Mouse (Mus musculus) megakaryocyte, adult 5-6 weeks (primary cell): Measurements from ENCODE around the gene Trpc7. TPM values are rescaled to one million over a fixed set of nuclear protein-coding genes. Genes with fewer than 3 reads are reported as not detected.

Experiments
- ATAC-seq: 2 replicates; pipeline ENCODE4 v1.8.0; 2016; ENCODE audit warnings: mild to moderate bottlenecking, inconsistent platforms; ENCODE audit not compliant: poor library complexity, severe bottlenecking
- total RNA-seq, 2 experiments: library from RNA; stranded (forward) in 1 of 2; stranded (reverse) in 1 of 2; fragments of 153-499, 151-499 nt in 1 of 2; fragments of 221-1000, 200-1000 nt in 1 of 2; gene quantifications; 2 replicates each; pipeline versions ENCODE4 v1.2.3 to v1.2.4; 2015 to 2017

The Trpc7 gene
- total RNA-seq (2015) = not detected in 2 replicates
- not detected in 2 replicates for total RNA-seq (2017)

DNA sequence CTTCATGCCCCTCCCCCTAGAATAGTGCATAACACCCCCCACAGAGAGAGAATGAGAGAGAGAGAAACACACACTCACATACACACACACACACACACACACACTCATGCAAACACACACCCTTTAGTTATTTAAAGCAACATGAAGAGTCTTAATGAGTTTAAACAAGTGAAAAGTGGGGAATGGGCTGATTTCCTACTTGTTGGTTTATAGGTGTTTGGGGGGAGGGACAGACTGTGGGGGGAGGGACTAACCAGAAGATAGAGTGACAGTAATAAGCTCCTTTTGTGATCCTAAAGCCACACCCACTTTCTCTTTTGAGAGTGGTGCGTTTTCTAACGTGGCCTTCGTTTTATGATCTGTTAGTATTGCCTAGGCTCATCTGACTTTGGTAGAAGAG is at the start of gene Trpc7:
Trpc7 (minus strand) TSS at position 101 of the 400 bp plus-strand sequence.
- ATAC-seq = no peak

DNA sequence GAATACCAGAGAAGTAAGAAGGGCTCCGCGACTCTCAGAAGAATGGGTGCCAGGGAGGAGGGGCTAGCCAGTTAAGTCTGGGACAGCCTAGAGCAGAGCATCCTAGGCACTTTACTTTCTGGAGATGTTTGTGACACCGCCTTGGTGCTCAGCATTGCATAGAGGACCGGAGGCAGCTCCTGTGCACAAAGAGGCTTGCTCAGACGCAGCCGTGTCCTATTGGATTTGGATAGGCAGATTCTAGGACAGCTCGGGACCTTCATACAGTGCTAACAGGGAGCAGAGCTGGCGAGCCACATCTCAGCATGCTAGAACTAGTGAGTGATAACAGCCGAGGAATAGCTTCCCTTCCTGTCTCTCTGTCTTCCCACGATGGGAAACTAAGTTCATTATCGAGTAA is 43.5 kb upstream of the Trpc7 start:
- ATAC-seq = no peak

- ATAC-seq = no peak
These were observed 38.2 kb upstream of the Trpc7 start for GRCm38 (mm10) chr13:56933832-56934510.

DNA sequence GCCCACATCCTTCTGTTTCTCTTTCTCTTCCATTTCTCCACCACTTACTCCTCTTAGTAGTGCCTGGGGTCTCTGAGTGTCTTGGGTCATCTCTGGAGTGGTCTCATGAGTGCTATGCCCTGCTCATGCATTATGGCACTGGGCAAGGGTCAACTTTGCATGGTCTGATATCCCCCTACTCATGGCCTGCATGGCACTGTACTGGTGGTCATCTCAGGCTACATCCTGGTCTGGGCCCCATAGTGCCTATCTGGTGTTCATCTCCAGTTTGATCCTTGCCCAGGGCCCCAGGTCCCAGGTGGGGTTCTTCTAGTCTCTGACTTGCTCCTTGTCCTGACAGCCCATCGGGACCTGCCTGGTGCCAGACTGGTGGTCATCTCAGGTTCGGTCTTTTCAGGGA is 34.6 kb upstream of the Trpc7 start:
- no peak for ATAC-seq

- no peak for ATAC-seq
These were observed 27.2 kb upstream of the Trpc7 start for GRCm38 (mm10) chr13:56922976-56923375.

- no peak for ATAC-seq
These were observed 25.5 kb upstream of the Trpc7 start for GRCm38 (mm10) chr13:56921251-56921650.

DNA sequence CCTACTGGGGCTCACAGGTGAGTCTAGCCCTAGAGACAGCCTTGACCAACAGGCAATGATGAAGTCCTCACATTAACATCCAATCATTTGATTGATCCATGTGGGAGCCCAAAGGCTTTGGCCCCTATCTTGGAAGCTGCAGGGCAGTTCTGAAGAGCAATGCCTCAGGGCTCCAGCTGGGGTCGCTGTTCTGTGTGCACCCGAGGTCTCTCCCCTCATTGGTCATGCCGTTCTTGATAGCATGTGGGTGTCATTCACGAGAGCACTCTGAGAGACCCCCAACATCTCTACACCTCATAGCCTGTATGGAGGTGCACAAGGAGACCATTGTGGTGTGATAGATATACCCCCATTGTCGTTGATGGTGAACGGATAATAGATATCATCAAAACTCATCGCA is 18.9 kb upstream of the Trpc7 start:
- no peak for ATAC-seq

GRCm38 (mm10) chr13:56911093-56911492 is 15.3 kb upstream of the Trpc7 start:
- no peak for ATAC-seq

DNA sequence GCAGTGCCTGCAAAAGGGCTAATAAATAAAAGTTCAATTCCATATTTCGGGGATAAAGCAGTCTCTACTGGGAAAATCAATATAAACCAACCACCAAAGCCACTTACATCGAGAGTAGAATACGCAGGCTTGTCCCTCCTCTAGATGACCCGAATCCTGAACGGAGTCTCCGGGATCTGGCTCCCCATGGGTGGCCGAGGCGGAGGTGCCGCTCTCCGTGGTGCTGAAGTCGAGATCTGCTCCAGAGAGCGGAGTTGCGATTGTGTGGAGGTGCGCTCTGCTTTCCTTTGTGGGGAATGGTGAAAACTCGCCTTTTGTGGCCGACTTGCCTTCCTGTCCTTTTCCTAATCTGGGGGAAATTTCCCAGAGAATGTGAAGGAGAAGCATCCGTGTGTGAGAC is 407 bp downstream of the Trpc7 start:
- no peak for ATAC-seq

GRCm38 (mm10) chr13:56894543-56894942 is 1.2 kb downstream of the Trpc7 start:
- no peak for ATAC-seq

GRCm38 (mm10) chr13:56889888-56890287 is 5.9 kb downstream of the Trpc7 start:
- ATAC-seq = no peak

DNA sequence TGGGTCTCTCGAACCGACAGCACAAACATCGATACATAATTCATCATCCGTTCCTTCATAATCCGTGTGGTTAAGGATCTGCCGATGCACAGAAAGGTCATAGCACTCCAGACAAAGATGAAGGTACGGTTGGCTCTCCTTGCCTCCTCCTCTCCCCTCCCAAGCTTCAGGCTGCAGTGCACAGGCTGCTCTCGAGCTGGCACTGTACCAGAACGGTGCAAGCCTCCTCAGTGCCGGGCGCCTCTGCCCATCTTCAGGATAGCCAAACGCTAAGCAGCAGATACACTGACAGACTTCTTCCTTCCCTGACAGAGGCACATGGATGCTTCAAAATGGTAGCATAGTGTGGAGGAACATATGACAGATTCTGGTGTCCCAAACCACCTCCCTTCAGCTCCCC is 12.9 kb downstream of the Trpc7 start:
- ATAC-seq = no peak

DNA sequence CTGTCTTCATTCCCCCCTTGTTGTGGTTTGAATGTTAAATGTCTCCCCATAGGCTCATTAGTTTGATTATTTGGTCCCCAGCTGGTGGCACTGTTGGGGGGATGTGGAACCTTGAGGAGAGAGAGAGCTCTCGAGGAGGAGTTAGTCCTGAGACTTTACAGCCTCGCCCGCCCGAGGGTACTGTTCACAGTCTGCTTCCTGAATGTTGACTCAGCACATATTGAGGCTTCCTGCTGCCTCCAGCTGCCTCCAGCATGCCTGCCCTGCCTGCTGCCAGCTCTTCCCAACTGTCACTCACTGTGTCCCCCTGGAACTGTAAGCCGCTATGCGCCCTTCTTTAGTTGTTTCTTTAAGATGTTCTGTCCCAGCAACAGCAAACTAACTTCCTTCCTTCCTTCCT is 31.2 kb downstream of the Trpc7 start:
- no peak for ATAC-seq

- no peak for ATAC-seq
These were observed 33.8 kb downstream of the Trpc7 start for GRCm38 (mm10) chr13:56862011-56862410.

DNA sequence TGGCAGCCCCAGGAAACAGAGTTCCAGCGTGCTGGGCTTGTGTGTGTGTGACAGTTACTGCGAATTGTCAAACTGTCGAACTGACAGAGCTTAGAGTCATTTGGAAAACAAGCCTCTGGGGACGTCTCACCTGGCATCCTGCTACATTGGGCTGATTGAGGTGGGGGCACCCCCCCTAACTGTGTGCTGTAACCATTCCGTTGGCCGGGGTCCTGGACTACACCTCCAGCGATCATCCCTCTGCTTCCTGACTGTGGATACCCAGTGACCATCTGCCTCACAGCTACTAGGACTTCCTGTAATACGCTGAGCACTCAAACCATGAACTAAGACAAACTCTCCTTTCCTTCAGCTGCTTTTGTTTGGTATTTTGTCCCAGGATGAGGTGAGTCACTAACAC is 41.3 kb downstream of the Trpc7 start:
- ATAC-seq = no peak

DNA sequence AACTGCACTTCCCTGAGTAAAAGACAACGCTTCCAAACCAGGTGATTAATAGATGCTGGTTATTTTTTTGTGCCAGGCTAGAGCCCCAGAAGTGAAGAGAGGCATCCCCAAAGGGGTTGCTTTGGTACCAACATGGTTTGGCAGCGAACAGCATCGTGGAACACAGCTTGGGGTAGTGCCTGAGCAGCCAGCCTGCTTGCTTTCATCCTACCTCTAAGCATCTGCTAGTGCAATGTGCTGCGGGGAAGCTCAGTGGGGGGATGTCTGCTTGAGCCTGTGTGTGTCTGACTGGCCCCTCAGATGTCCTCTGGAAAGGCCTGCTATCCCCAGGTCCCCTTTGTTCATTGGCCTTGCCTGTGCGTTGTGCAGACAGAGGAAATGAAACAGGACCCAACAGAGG is 42.4 kb downstream of the Trpc7 start:
- no peak for ATAC-seq

GRCm38 (mm10) chr13:56845866-56846265 is 49.9 kb downstream of the Trpc7 start:
- ATAC-seq = no peak

GRCm38 (mm10) chr13:56815471-56815870 is 80.3 kb downstream of the Trpc7 start:
- ATAC-seq = no peak

DNA sequence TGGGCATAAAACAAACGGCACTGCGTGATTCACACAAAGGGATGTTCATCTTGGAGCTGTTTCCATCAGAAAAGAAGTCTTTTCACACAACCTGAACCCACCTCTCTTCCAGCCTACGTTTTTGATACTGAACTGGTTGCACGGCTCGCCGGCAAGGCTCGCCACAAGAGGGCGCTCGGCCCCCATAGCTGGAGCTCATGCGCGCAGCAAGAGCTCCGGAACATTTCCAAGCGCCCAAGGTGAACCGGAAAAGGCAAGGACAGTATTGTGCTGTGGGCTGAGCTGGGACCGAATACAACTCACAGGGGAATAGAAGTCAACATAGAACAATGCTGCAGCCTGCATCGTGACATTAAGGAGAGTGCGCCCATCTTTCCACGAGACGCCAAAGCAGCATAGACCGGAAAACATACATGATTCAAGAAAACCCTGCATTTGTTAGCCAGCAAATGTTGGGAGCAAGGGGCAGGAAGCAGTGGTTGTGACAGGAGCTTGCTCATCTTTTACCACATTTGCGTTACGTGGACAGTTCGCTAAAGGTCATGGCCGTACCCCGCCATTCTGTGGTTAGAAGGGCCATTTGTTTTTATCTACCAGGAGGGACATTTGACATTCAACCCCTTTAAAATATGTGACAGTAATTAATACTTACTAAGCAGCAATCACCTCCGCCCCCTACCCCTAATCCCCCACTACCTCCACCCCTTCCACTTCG is 88.9 kb downstream of the Trpc7 start:
- peak; percentile 40; the same call in 1 of the 2 replicates for ATAC-seq

DNA sequence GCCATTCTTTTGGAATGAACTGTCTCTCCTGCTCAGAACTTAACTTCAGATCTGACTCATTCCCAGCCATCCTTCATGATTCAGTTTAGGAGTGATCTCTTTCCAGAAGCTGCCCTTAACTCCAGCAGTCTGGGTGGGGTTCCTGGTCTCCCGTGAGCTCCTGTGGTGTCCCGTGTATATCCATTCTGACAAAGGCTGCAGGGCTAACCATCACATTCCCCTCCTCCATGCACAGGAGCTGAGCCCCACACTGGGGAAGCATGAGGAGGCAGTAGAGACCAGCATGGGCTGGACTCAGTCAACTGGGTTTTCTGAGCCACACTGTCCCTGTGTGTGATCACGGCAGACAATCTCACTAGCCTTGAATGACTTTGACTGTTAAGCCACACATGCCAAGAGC is 90.7 kb downstream of the Trpc7 start:
- no peak for ATAC-seq

- ATAC-seq = no peak
These were observed 98.3 kb downstream of the Trpc7 start for GRCm38 (mm10) chr13:56797459-56797858.

GRCm38 (mm10) chr13:56795501-56795900 is 100.3 kb downstream of the Trpc7 start:
- no peak for ATAC-seq

DNA sequence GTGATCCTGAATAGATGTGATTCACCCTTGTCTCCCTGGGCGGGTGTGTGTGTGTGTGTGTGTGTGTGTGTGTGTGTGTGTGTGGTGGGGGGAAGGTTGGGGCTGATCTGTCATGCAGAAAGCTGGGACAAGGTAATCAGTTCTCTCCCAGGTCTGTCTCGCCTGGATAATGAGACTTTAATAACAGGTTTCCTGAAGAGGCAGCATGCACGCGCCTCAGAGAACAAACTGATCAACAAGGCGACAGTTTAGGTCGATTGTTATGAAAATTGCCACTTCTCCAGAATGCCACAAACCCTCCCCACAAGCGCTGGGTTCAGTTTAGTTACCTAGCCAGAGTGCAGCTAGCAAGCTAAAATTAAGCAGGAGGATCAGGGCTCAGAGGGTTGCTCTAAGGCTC is 101.4 kb downstream of the Trpc7 start:
- no peak for ATAC-seq
